Mouse (Mus musculus) CH12.LX (cell line): Measurements from ENCODE around the gene Fyco1.

Source experiments
- CTCF ChIP-seq, 2 experiments: IDR thresholded peaks in 1 of 2; conservative IDR thresholded peaks in 1 of 2; 2 replicates each; pipeline ENCODE4 v1.5.1; 2011 to 2012; ENCODE audit warnings: low read depth in 2 of 2, low read length in 2 of 2, improper control_type of control experiment in 1 of 2, inconsistent platforms in 1 of 2, mild to moderate bottlenecking in 1 of 2, moderate library complexity in 1 of 2
- EP300 ChIP-seq: IDR thresholded peaks from 2 replicates; pipeline ENCODE4 v1.6.1; 2011; ENCODE audit warnings: low read length, improper control_type of control experiment
- MEF2A ChIP-seq: IDR thresholded peaks from 2 replicates; pipeline ENCODE4 v1.6.1; 2014; ENCODE audit warnings: low read depth, mild to moderate bottlenecking, inconsistent platforms, low read length, improper control_type of control experiment, borderline replicate concordance
- POLR2A ChIP-seq: IDR thresholded peaks from 2 replicates; pipeline ENCODE4 v1.6.1; 2011; ENCODE audit warnings: low read depth, mild to moderate bottlenecking, improper control_type of control experiment, low read length

GRCm38 (mm10) chr9:123815444-123815843 lies 36.3 kb downstream of the Fyco1 start:
- no peak for TF ChIP-seq CTCF (conservative IDR thresholded peaks at IDR 0.05 in 1 of 2, IDR thresholded peaks at IDR 0.05 in 1 of 2; ENCODE audit: low read depth in 2 of 2, low read length in 2 of 2)
- TF ChIP-seq EP300: no peak
- TF ChIP-seq MEF2A: no peak
- no peak for TF ChIP-seq POLR2A
